Mouse (Mus musculus): Measurements from ENCODE around the gene Klhl30. TPM values are rescaled to one million over a fixed set of nuclear protein-coding genes. Genes with fewer than 3 reads are reported as not detected.

Klhl30 gene
- 0.11 TPM in 1 of 2 replicates, not detected in the other for polyA plus RNA-seq (2016; fragmentation: Nextera tagmentation; extraction: Ambion mirVana)

DNA sequence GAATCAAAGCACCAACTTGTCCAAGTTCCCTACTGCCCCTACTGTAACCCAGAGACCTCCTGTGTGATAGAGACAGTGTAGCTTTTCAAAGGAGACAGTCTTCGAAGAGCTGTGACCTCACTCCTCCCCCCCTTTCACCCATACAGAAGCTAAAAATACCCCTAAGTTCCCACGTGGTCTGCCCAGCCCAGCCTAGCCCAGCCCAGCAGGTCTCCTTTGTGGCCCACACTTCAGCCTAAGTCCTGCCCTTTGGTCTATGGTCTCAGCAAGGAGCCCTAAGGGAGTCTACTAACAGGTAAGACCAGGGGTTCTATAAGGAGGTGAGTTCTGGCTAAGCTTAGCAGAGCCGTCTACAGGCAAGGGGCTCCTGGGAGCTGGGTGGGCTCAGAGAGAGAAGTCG is at the start of gene Klhl30:
TSS of gene Klhl30 (plus strand) at position 176 of the 400 bp plus-strand sequence.
- H3K4me2 ChIP-seq, result no peak within 1 kb of the TSS
- H3K4me1 ChIP-seq, result no peaks in the 10 kb centered on the region
- H3K36me3 ChIP-seq, result no peaks in the 10 kb centered on the region
- H3K27me3 ChIP-seq (replicated peaks), result peaks cover 41% of the 10 kb centered on the region
- ATAC-seq, result no peak
- no peak within 1 kb of the TSS for H3K4me3 ChIP-seq
- 42% methylated on average over 4 of the region's 4 CpGs for WGBS (ENCODE audit: insufficient replicate concordance)
- H3K9me3 ChIP-seq (replicated peaks), result no peaks in the 10 kb centered on the region
- no peak within 1 kb of the TSS for H3K9ac ChIP-seq
- H3K27ac ChIP-seq, result no peak within 1 kb of the TSS

DNA sequence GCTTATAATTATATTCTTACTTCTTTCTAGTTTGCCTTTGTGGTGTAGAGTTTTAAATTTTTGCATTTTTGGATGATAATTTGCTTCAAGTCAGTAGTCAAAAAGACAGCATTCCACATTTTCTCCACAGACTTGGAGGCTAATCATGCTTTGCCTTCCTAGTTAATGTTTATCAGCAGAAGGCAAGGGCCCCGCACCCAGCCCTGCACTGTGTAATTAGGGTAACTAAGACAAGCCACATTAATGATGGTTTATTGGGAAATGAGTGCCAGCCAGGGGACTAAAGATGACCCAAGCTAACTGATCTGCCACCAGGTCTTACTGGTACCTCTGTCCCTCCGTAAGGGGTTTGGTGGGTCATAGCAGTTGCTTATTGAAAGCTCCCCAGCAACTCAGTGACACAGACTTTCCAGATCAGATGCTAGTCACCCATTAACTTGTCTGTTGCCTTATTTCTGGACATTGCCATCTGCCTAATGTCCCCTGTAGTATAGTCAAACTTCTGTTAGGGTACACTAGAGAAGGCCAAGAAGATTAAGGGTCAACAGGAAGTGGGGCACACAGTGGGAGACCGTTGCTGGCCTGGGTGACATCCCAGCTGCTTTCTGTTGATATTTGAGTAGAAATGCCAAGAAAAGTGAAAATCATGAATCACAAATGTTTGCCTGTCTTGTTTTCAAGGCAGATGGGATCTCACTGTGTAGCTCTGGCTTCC is 49.5 kb upstream of the Klhl30 start:
- no peaks in the 10 kb centered on the region for H3K9me3 ChIP-seq (replicated peaks)
- H3K9ac ChIP-seq, result peak overlapping the region; percentile 22; the same call in 1 of the 2 replicates
- no peaks in the 10 kb centered on the region for H3K27me3 ChIP-seq (replicated peaks)
- no peak overlapping the region for H3K4me3 ChIP-seq
- peak overlapping the region; percentile 31 for H3K4me2 ChIP-seq
- H3K27ac ChIP-seq, result peak overlapping the region; percentile 52
- WGBS (ENCODE audit: insufficient replicate concordance), result 54% methylated on average over 3 of the region's 3 CpGs
- H3K4me1 ChIP-seq, result peaks cover 45% of the 10 kb centered on the region
- no peak for ATAC-seq
- peaks cover 57% of the 10 kb centered on the region for H3K36me3 ChIP-seq

DNA sequence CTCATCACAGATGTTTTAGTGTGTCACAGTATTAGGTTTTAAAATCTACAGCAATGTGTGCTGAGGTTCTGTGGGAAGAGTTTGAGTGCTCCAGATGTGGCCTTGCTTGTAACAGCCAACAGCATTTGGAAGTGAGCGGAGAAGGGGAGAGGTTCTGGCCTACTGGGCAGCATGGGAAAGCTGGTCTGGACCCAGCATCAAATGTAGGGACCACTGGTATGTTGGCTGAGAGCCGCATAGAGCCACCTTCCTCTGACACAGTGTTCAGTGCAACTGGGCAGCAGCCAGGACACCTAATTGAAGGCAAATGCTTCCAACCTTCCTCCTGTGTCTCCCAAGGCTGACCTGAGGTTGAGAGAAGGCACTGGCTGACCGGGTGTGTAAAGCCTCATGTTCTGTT is 48.8 kb upstream of the Klhl30 start:
- H3K36me3 ChIP-seq, result peaks cover 64% of the 10 kb centered on the region
- 77% methylated on average over 3 of the region's 3 CpGs for WGBS (ENCODE audit: insufficient replicate concordance)
- H3K4me2 ChIP-seq, result peak overlapping the region; percentile 31; the same call in 1 of the 2 replicates
- H3K27ac ChIP-seq, result peak overlapping the region; percentile 52
- no peak overlapping the region for H3K9ac ChIP-seq
- no peaks in the 10 kb centered on the region for H3K9me3 ChIP-seq (replicated peaks)
- peaks cover 45% of the 10 kb centered on the region for H3K4me1 ChIP-seq
- no peaks in the 10 kb centered on the region for H3K27me3 ChIP-seq (replicated peaks)
- ATAC-seq, result no peak
- H3K4me3 ChIP-seq, result no peak overlapping the region

DNA sequence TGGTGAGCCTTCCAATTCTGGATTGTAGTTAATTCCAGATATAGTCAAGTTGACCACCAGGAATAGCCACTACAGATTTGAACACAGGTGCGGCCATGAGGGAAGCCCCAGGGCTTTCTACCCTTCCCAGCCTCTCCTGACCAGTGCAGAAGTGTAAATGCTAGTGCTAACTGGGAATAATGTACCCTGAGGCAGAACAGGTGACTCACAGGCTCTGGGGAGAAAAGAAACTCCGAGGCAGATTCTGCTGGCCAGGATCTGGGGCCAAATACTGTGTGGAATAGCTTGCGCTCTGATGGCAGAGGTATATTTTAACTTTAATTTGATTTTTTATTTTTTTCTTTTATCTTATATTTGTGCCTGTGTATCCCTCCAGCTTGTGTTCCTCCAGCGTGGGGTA is 46.2 kb upstream of the Klhl30 start:
- no peak overlapping the region for H3K9ac ChIP-seq

DNA sequence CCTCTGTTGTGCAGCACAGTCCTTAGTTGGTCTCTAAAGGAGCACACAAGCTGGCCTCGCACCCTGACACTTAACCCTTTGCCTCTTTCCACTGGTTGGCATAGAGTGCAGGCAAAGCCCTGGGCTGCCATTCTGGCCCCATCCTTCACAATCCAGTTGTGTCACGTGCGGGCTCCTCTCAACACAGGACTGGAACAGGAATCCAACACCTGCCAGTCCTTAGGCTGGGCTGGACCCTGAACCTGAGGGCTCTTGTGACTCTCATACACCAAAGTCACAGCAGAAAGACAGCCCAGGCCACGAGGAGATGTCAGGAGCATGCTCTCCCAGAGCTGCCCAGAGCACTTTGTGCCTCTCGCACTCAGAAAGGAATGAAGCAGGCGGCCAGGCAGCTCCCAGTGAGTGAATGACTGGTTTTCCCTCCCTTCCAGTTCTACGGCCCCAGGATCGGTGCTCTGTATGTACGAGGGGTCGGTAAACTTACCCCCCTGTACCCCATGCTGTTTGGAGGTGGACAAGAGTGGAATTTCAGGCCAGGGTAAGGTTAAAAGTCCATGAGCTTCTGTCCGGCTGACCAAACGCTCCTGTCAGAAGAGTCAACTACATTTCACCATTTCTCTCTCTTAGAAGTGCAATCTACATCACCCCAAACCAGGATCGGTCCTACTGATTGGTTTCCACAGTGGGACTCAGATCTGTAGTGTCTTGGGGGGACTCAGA is 41.3 kb upstream of the Klhl30 start:
- 85% methylated on average over 13 of the region's 13 CpGs for WGBS (ENCODE audit: insufficient replicate concordance)
- Histone ChIP-seq H3K9me3 (replicated peaks) (no peaks in the 10 kb centered on the region), H3K36me3 (peaks cover 89% of the 10 kb centered on the region), H3K27me3 (replicated peaks) (no peaks in the 10 kb centered on the region), H3K9ac (no peak overlapping the region), H3K4me3 (no peak overlapping the region), H3K27ac (no peak overlapping the region), H3K4me1 (no peaks in the 10 kb centered on the region), H3K4me2 (no peak overlapping the region)
- ATAC-seq, result peak; percentile 14; the same call in 1 of the 2 replicates

More for the DNA sequence above, 46.2 kb upstream of the Klhl30 start:
- no peaks in the 10 kb centered on the region for H3K27me3 ChIP-seq (replicated peaks)
- H3K9me3 ChIP-seq (replicated peaks), result no peaks in the 10 kb centered on the region
- no peak overlapping the region for H3K4me2 ChIP-seq
- peaks cover 32% of the 10 kb centered on the region for H3K4me1 ChIP-seq
- no peak for ATAC-seq
- 89% methylated on average over 4 of the region's 4 CpGs for WGBS (ENCODE audit: insufficient replicate concordance)
- no peak overlapping the region for H3K4me3 ChIP-seq
- H3K36me3 ChIP-seq, result peaks cover 90% of the 10 kb centered on the region
- no peak overlapping the region for H3K27ac ChIP-seq

DNA sequence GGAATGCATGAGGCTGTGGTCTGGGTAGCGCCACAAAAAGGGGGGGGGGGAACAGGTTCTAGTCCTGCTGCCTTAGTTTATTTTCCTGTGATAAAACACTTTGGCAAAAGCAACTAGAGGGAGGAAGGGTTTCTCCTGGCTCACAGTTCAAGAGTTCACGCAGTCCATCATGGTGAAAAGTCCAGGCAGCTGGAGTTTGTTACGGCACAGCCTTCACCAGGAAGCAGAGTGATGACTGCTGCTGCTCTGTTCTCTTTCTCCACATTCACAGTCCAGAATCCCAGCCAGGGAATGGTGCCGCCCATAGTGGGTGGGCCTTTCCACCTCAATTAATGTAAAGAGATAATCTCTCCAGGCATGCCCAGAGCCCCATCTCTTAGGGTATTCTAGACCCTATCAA is 38.5 kb upstream of the Klhl30 start:
- no peak overlapping the region for H3K9ac ChIP-seq
- 85% methylated on average over 4 of the region's 4 CpGs for WGBS (ENCODE audit: insufficient replicate concordance)
- H3K4me2 ChIP-seq, result no peak overlapping the region
- no peak overlapping the region for H3K27ac ChIP-seq
- no peaks in the 10 kb centered on the region for H3K4me1 ChIP-seq
- ATAC-seq, result no peak
- peaks cover 78% of the 10 kb centered on the region for H3K36me3 ChIP-seq
- H3K4me3 ChIP-seq, result no peak overlapping the region
- H3K27me3 ChIP-seq (replicated peaks), result no peaks in the 10 kb centered on the region
- no peaks in the 10 kb centered on the region for H3K9me3 ChIP-seq (replicated peaks)

DNA sequence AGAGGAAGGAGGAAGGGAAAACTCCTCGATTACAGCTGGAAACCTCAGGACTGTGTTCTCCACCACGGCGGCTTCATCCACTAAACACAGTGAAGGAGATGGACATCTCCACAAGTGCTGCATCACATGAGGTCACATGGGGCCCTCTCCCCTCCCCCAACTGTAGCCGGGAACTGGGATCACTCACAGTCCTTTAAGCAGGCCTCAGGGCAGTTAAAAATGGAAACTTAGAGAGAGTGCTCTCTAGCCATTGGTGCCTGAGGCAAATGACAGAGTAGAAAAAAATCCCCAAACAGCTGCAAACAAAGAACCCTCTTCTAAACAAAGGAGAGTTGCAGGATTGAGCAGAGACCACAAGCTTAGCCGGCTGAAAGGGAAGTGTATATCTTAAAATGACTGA is 37.6 kb upstream of the Klhl30 start:
- Histone ChIP-seq H3K36me3 (peaks cover 68% of the 10 kb centered on the region), H3K4me3 (no peak overlapping the region), H3K9me3 (replicated peaks) (no peaks in the 10 kb centered on the region), H3K4me1 (no peaks in the 10 kb centered on the region), H3K9ac (no peak overlapping the region), H3K27ac (no peak overlapping the region), H3K27me3 (replicated peaks) (no peaks in the 10 kb centered on the region), H3K4me2 (no peak overlapping the region)
- ATAC-seq, result no peak
- 73% methylated on average over 5 of the region's 5 CpGs for WGBS (ENCODE audit: insufficient replicate concordance)

DNA sequence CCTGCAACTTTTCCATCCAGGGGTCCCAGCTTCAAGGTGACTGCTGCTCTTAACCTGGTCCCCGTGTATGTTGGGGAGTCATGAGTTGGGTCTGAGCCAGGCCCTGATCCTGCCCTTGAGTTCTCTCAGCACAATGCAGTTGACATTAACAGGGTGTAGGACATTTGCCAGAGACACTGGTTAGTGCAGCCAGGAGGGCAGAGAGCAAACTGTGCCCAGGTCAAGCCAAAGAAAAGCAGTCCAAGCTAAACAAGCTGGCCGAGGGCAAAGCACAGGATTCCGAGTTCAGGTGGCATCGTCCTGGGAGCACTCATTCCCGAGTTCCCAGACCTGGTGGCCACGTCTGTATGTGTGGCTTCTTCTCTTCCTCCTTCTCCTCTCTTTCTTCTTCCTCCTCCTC is 33.2 kb upstream of the Klhl30 start:
- Histone ChIP-seq H3K4me3 (no peak overlapping the region), H3K9ac (no peak overlapping the region), H3K4me1 (peaks cover 15% of the 10 kb centered on the region), H3K36me3 (peaks cover 33% of the 10 kb centered on the region), H3K9me3 (replicated peaks) (no peaks in the 10 kb centered on the region), H3K27me3 (replicated peaks) (no peaks in the 10 kb centered on the region), H3K27ac (no peak overlapping the region), H3K4me2 (no peak overlapping the region)
- ATAC-seq, result no peak
- 67% methylated on average over 6 of the region's 6 CpGs for WGBS (ENCODE audit: insufficient replicate concordance)

DNA sequence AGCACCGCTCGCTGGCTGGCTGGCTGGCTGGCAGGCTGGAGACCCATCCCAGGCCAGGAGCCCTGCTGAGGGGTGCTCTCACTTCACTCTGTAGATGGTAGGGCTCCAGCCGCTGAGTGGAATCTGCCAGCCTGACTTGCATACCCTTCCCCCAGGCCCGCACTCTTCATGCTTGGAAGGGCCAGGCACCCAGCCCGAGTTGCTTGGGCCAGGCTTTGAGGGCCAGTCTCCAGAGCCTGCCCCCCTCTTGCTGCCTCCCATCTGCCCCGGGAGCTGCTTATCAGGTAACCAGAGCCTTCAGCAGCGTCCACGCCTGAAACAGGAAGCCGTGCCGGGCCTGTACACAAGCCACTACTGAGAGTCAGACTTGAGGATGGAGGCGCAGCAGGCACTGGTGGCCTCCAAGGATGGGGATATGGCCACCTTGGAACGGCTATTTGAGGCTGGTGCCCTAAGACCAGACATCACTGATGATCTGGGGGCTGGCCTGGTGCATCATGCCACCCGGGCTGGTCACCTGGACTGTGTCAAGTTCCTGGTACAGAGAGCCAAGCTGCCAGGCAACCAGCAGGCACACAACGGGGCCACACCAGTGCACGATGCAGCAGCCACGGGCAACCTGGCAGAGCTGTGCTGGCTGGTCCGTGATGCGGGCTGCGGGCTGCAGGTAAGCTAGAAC is 28.9 kb upstream of the Klhl30 start, which contains the start of gene Espnl:
TSS of gene Espnl (plus strand) at position 316 of the 679 bp plus-strand sequence.
- peaks cover 8% of the 10 kb centered on the region; the same call in 1 of the 2 replicates for H3K36me3 ChIP-seq
- peak; percentile 54 for ATAC-seq
- no peaks in the 10 kb centered on the region for H3K9me3 ChIP-seq (replicated peaks)
- H3K27ac ChIP-seq, result no peak within 1 kb of the TSS
- H3K4me2 ChIP-seq, result peak within 1 kb of the TSS; percentile 8; the same call in 1 of the 2 replicates
- 45% methylated on average over 19 of the region's 19 CpGs for WGBS (ENCODE audit: insufficient replicate concordance)
- H3K4me1 ChIP-seq, result peaks cover 15% of the 10 kb centered on the region
- 0 out of 2 replicates have a peak, but pooled peaks cover 5% of the 10 kb centered on the region for H3K27me3 ChIP-seq (replicated peaks)
- H3K4me3 ChIP-seq, result no peak within 1 kb of the TSS
- H3K9ac ChIP-seq, result no peak within 1 kb of the TSS

DNA sequence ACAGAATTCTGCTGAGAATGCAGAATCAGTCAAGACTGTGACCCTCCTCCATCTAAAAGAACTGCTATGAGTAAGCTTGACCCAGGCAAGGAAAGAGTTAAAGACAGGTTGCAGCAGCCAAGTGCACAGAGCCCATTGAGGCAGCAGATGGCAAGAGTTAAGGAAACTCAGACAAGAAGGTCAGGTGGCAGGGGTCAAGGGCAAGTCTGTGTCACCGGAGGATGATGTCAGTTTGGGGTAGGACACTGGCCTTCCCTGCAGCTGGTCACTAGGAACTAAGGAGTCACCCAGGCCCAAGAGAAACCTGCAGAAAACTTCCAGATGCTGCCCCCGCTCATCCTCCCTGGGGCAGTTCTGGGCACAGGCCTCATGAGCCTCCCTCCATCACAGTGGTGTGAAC is 26.2 kb upstream of the Klhl30 start:
- Histone ChIP-seq H3K9me3 (replicated peaks) (no peaks in the 10 kb centered on the region), H3K4me1 (peaks cover 15% of the 10 kb centered on the region), H3K4me3 (no peak overlapping the region), H3K4me2 (no peak overlapping the region), H3K27ac (no peak overlapping the region), H3K9ac (no peak overlapping the region), H3K27me3 (replicated peaks) (0 out of 2 replicates have a peak, but pooled peaks cover 8% of the 10 kb centered on the region), H3K36me3 (no peaks in the 10 kb centered on the region)
- no peak for ATAC-seq
- WGBS (ENCODE audit: insufficient replicate concordance), result 62% methylated on average over 2 of the region's 2 CpGs

DNA sequence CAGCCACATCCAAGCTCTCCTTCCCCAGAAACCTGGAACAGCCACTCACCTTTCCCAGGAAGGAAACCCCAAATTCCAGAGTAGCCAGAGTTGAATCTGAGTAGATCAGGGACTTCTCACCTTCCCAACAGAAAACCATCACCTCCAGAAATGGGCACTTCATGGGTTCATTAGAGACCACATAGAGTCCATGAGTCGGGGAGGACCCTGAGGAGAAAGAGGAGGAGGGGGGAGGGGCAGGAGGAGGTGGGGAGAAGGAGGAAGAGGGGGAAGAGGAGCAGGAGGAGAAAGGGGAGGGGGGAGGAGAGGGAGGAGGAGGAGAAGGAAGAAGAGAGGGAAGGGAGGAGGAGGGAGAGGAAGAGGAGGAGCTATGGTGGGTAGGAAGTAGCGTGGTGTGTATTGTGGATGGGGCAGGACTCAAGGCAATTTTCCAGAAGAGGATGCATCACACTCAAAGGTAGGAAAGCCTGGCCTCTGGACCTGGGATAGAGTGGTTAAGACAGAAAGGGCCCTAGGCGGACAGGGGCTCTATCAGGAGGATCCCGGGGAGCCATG is 25.3 kb upstream of the Klhl30 start:
- no peak overlapping the region for H3K4me3 ChIP-seq
- 52% methylated on average over 4 of the region's 4 CpGs for WGBS (ENCODE audit: insufficient replicate concordance)
- H3K9me3 ChIP-seq (replicated peaks), result no peaks in the 10 kb centered on the region
- H3K9ac ChIP-seq, result no peak overlapping the region
- H3K27me3 ChIP-seq (replicated peaks), result peaks cover 8% of the 10 kb centered on the region; the same call in 1 of the 2 replicates
- ATAC-seq, result no peak
- H3K27ac ChIP-seq, result no peak overlapping the region
- peaks cover 15% of the 10 kb centered on the region for H3K4me1 ChIP-seq
- H3K4me2 ChIP-seq, result no peak overlapping the region
- no peaks in the 10 kb centered on the region for H3K36me3 ChIP-seq
